ENCODE assay signal across 9 mouse cellular contexts in the genomic region with DNA sequence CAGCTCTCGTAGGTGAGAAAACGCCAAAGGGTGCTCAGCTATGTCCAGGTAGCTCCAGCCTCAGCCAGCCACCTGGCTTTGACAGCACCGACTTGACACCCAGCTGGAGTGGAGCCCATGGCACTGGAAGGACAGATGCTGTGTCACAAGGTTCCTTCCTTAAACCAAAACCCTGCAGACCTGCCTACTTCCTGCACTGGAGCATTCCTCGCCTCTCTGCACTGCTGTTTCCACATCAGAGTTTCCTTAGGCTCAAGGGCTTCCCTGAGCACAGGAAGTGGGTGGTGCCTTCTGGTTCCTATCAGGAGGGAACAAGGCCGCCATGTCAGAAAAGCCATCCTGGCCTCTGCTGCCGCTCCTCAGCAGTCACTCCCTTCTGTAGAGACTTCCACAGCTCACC. TPM values are rescaled to one million over a fixed set of nuclear protein-coding genes. Genes with fewer than 3 reads are reported as not detected.
DNase-seq lines count a peak whose midpoint lies in the region; ATAC-seq lines count a peak whose summit lies in the region.
"Had no signal": no experiment of that assay in that cellular context is flagged by ENCODE, and none has a peak within 500 bp of the region (broad histone marks: within the 10 kb centered on the region; RNA-seq: fewer than 3 reads in every experiment).

No protein-coding gene starts in this region.

- H3K4me1 ChIP-seq in hindbrain, embryonic 12.5 days, result peaks cover 49% of the 10 kb centered on the region
- peaks cover 23% of the 10 kb centered on the region for H3K4me1 ChIP-seq in hindbrain, embryonic 14.5 days (replicated peaks; ENCODE audit: control insufficient read depth, insufficient read depth, low read length)
- H3K4me1 ChIP-seq in embryonic facial prominence, embryonic 12.5 days, result peaks cover 32% of the 10 kb centered on the region

- no peak overlapping the region for H3K4me2 ChIP-seq in hindbrain, embryonic 12.5 days (replicated peaks)
- H3K4me2 ChIP-seq in hindbrain, embryonic 14.5 days (replicated peaks), result no peak overlapping the region
- H3K4me2 ChIP-seq in embryonic facial prominence, embryonic 12.5 days (replicated peaks), result no peak overlapping the region

- WGBS in hindbrain, embryonic 12.5 days, result 72% methylated on average over 6 of the region's 6 CpGs
- WGBS in hindbrain, embryonic 14.5 days, result 86% methylated on average over 6 of the region's 6 CpGs
- 65% methylated on average over 6 of the region's 6 CpGs for WGBS in embryonic facial prominence, embryonic 12.5 days
- 29% methylated on average over 6 of the region's 6 CpGs for WGBS in macrophage (ENCODE audit: missing documents)

- peaks cover 41% of the 10 kb centered on the region; the same call in 1 of the 2 replicates for H3K79me2 ChIP-seq in macrophage (ENCODE audit: inconsistent target)

- H3K4me3 ChIP-seq in hindbrain, embryonic 12.5 days, result no peak overlapping the region
- H3K4me3 ChIP-seq in hindbrain, embryonic 14.5 days (replicated peaks; ENCODE audit: low read length), result no peak overlapping the region
- no peak overlapping the region for H3K4me3 ChIP-seq in embryonic facial prominence, embryonic 12.5 days
- H3K4me3 ChIP-seq in macrophage (ENCODE audit: inconsistent target), result no peak overlapping the region

- H3K36me3 ChIP-seq in hindbrain, embryonic 12.5 days, result no peaks in the 10 kb centered on the region
- no peaks in the 10 kb centered on the region for H3K36me3 ChIP-seq in hindbrain, embryonic 14.5 days (replicated peaks; ENCODE audit: control insufficient read depth, insufficient read depth)
- no peaks in the 10 kb centered on the region for H3K36me3 ChIP-seq in embryonic facial prominence, embryonic 12.5 days
- H3K36me3 ChIP-seq in macrophage (ENCODE audit: inconsistent target), result no peaks in the 10 kb centered on the region
- H3K36me3 ChIP-seq: G1E had no signal

- H3K27me3 ChIP-seq in hindbrain, embryonic 12.5 days, result 0 out of 2 replicates have a peak, but pooled peaks cover under 1% of the 10 kb centered on the region
- H3K27me3 ChIP-seq in hindbrain, embryonic 14.5 days (ENCODE audit: control insufficient read depth, insufficient read depth, low read length), result no peaks in the 10 kb centered on the region
- no peaks in the 10 kb centered on the region for H3K27me3 ChIP-seq in embryonic facial prominence, embryonic 12.5 days

- ATAC-seq in hindbrain, embryonic 12.5 days (ENCODE audit: low FRiP score), result no peak
- no peak for ATAC-seq in hindbrain, embryonic 14.5 days (ENCODE audit: low FRiP score)
- no peak for ATAC-seq in embryonic facial prominence, embryonic 12.5 days (ENCODE audit: insufficient number of reproducible peaks, insufficient read depth, low FRiP score, low TSS enrichment)
- ATAC-seq in megakaryocyte-erythroid progenitor cell, adult 5-6 weeks (replicated peaks; ENCODE audit: low FRiP score, low TSS enrichment, poor library complexity, severe bottlenecking), result no peak; the same call in 1 of the 2 replicates

- no peak overlapping the region for H3K9ac ChIP-seq in hindbrain, embryonic 12.5 days
- H3K9ac ChIP-seq in hindbrain, embryonic 14.5 days, result no peak overlapping the region
- H3K9ac ChIP-seq in embryonic facial prominence, embryonic 12.5 days, result no peak overlapping the region

- no peaks in the 10 kb centered on the region for H3K9me3 ChIP-seq in hindbrain, embryonic 12.5 days (replicated peaks)
- no peaks in the 10 kb centered on the region for H3K9me3 ChIP-seq in hindbrain, embryonic 14.5 days (ENCODE audit: control insufficient read depth, low read length)
- H3K9me3 ChIP-seq in embryonic facial prominence, embryonic 12.5 days, result no peaks in the 10 kb centered on the region

- H3K27ac ChIP-seq in hindbrain, embryonic 12.5 days, result peak overlapping the region; percentile 40; the same call in 1 of the 2 replicates
- H3K27ac ChIP-seq in hindbrain, embryonic 14.5 days, result no peak overlapping the region
- H3K27ac ChIP-seq in embryonic facial prominence, embryonic 12.5 days, result peak overlapping the region; percentile 47; the same call in 1 of the 2 replicates
- peak overlapping the region; percentile 50 for H3K27ac ChIP-seq in macrophage

- DNase-seq in hindbrain, embryonic 14.5 days (ENCODE audit: low spot score), result no peak
- peak; percentile 48 to 53 for DNase-seq in kidney, adult 8-10 months
- no peak for DNase-seq in ovary, postnatal 10 days (ENCODE audit: low spot score)
- DNase-seq in cerebellum, postnatal 4 days (ENCODE audit: low spot score in 2 of 2), result no peak

RNA-seq across cellular contexts. Expression of a gene that starts 51.3 kb away (rescaled TPM):
- 36.4 and 37.5 TPM in 2 replicates for polyA plus RNA-seq in hindbrain, embryonic 12.5 days (2016; fragmentation: Nextera tagmentation; extraction: Ambion mirVana)
- 19.3 and 22.1 TPM in 2 replicates for polyA plus RNA-seq in hindbrain, embryonic 14.5 days (2014; fragmentation: Nextera tagmentation; extraction: Ambion mirVana)
- 24.1 and 24.2 TPM in 2 replicates for polyA plus RNA-seq in embryonic facial prominence, embryonic 12.5 days (2016; fragmentation: Nextera tagmentation; extraction: Ambion mirVana)
- total RNA-seq in macrophage (2018; cell fraction: chromatin; rRNA removed), result 100 to 1,000 TPM in 6 of 26 experiments, 10 to 100 TPM in 20; 35.9 to 288 (median 61.1) TPM
- total RNA-seq in macrophage (2018; cell fraction: cytosol; rRNA removed), result 10 to 100 TPM in 16 of 26 experiments, 1 to 10 TPM in 10; 7.6 to 27.7 (median 12.0) TPM
- total RNA-seq in macrophage (2018; cell fraction: nucleus; rRNA removed), result 100 to 1,000 TPM in 1 of 26 experiments, 10 to 100 TPM in 25; 16.0 to 103 (median 36.0) TPM
- polyA plus RNA-seq in macrophage (2018), result 7.2 to 21.6 TPM (median 7.7 TPM) in 3 replicates
- 0.89 and 0.94 TPM in 2 replicates for total RNA-seq in megakaryocyte-erythroid progenitor cell, adult 5-6 weeks (2014; fragmentation: Nextera tagmentation)
- 0.42 and 1.1 TPM in 2 replicates for total RNA-seq in megakaryocyte-erythroid progenitor cell, adult 5-6 weeks (2017)
- polyA plus RNA-seq: G1E had no signal

Comparison
In these comparisons a context has a peak if more than half of its experiments do, and no peak if none do; other contexts are left out.
1. DNase-seq: peak in kidney, adult 8-10 months (2 of 2); none in hindbrain, embryonic 14.5 days (single experiment), ovary, postnatal 10 days (single experiment) and cerebellum, postnatal 4 days (0 of 2).